Mouse (Mus musculus): Measurements from ENCODE around the gene Tbc1d1. TPM values are rescaled to one million over a fixed set of nuclear protein-coding genes. Genes with fewer than 3 reads are reported as not detected.

Tbc1d1 gene
- polyA plus RNA-seq, 1 experiment from 2014 or later = 32.3 TPM

DNA sequence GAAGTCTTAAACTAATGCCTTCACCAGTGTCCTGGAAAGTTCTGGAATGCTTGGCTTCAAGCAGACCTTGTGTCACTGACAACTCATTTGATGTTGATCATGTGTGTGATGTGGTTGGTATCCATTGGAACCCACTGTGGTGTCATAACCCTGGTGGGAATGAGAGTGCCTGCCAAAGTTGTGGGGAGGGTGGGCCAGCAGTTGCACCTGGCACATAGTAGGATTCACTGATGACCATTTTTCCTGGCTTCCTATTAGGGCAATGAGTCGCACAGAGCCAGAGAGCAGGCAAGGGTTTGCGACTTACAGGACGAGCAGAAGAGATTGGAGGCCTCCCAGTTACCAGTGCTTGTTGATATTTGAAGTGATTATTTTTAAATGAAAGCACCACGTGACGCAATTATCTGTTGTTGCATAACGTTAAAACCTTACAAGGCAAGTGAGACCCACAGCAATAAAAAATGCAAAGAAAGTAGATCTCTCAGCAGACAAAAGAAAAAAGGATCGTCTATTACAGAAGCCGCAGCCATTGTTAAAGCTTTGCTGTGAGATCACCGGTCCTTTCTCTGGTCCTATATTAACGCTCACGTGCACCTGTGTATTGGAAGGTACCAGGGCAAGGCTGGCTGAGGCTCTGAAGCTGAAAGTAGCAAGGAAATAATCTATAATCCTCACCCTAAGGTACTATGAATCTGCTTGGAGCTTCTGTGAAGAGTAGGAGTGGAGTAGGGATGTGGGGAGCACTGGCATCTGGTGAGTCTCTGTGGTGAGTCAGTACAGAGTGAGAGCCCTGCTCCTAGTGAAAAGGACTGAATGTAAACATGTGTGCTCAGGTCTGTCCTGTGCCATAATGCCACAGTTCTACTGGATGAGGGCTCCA is 209.3 kb downstream of the Tbc1d1 start:
- no peaks in the 10 kb centered on the region for H3K9me3 ChIP-seq (ENCODE audit: control insufficient read depth, low read length)
- no peaks in the 10 kb centered on the region for H3K36me3 ChIP-seq (ENCODE audit: control insufficient read depth, insufficient read depth, low read length)
- no peaks in the 10 kb centered on the region for H3K27me3 ChIP-seq (replicated peaks; ENCODE audit: control insufficient read depth, insufficient read depth, low read length)
- H3K4me1 ChIP-seq (ENCODE audit: control insufficient read depth, insufficient read depth, low read length) = peaks cover 35% of the 10 kb centered on the region
- H3K27ac ChIP-seq (ENCODE audit: low read length) = no peak overlapping the region
- H3K9ac ChIP-seq (ENCODE audit: low read depth, low read length) = no peak overlapping the region
- no peak overlapping the region for H3K4me3 ChIP-seq (ENCODE audit: low read length)
- 0 out of 2 replicates have a peak, but pooled peaks have one; percentile 11 for ATAC-seq
- no peak overlapping the region for H3K4me2 ChIP-seq (ENCODE audit: low read depth, low read length)
- 73% methylated on average over 11 of the region's 11 CpGs for WGBS

DNA sequence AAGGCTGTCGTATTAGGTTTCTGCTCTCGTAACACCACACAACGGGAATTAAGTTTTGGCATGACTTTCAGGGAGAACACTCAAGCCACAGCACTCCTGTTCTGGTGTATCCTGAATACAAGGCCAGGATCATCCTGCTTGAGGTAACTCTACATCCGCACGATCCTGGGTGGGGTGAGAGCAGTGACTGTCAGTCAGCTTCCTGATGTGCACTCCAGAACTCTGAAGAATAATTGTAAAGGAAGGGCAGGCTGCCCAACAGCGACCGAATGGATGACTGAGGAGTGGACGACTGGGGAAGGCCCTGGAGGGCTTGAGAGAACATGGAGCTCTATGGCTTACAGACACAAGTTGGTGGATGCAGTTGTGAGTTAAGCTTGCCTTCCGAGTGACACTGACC is 210.0 kb downstream of the Tbc1d1 start:
- H3K9ac ChIP-seq (ENCODE audit: low read depth, low read length) = no peak overlapping the region
- H3K9me3 ChIP-seq (ENCODE audit: control insufficient read depth, low read length) = no peaks in the 10 kb centered on the region
- 83% methylated on average over 9 of the region's 9 CpGs for WGBS
- no peak overlapping the region for H3K4me2 ChIP-seq (ENCODE audit: low read depth, low read length)
- H3K27me3 ChIP-seq (replicated peaks; ENCODE audit: control insufficient read depth, insufficient read depth, low read length) = no peaks in the 10 kb centered on the region
- ATAC-seq = no peak
- H3K4me1 ChIP-seq (ENCODE audit: control insufficient read depth, insufficient read depth, low read length) = peaks cover 35% of the 10 kb centered on the region
- no peaks in the 10 kb centered on the region for H3K36me3 ChIP-seq (ENCODE audit: control insufficient read depth, insufficient read depth, low read length)
- no peak overlapping the region for H3K4me3 ChIP-seq (ENCODE audit: low read length)
- H3K27ac ChIP-seq (ENCODE audit: low read length) = no peak overlapping the region

DNA sequence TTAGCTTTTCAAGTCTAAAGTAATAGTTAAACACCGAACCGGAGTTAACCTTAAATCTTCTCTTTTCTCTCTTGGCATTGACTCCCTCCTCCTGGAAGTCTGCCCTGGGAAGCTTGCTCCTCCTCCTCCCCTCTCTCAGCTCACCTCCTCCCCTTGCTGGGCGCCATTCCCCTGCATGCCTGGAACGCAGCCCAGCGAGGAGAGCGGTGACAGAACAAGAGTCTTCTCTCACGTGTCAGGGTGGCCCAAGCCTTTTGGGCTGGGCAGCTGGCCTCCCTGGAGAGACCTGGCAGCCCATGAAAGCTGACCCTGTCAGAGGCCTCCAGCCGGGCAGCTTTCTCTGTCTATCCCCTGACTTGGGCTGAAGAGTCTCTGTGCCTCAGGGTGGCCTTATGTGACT is 211.3 kb downstream of the Tbc1d1 start:
- no peaks in the 10 kb centered on the region for H3K36me3 ChIP-seq (ENCODE audit: control insufficient read depth, insufficient read depth, low read length)
- WGBS = 22% methylated on average over 8 of the region's 8 CpGs
- no peaks in the 10 kb centered on the region for H3K27me3 ChIP-seq (replicated peaks; ENCODE audit: control insufficient read depth, insufficient read depth, low read length)
- peaks cover 35% of the 10 kb centered on the region for H3K4me1 ChIP-seq (ENCODE audit: control insufficient read depth, insufficient read depth, low read length)
- no peak overlapping the region for H3K4me3 ChIP-seq (ENCODE audit: low read length)
- no peak overlapping the region for H3K4me2 ChIP-seq (ENCODE audit: low read depth, low read length)
- H3K9ac ChIP-seq (ENCODE audit: low read depth, low read length) = no peak overlapping the region
- ATAC-seq = peak; percentile 59
- H3K9me3 ChIP-seq (ENCODE audit: control insufficient read depth, low read length) = no peaks in the 10 kb centered on the region
- H3K27ac ChIP-seq (ENCODE audit: low read length) = peak overlapping the region; percentile 52; the same call in 1 of the 2 replicates

DNA sequence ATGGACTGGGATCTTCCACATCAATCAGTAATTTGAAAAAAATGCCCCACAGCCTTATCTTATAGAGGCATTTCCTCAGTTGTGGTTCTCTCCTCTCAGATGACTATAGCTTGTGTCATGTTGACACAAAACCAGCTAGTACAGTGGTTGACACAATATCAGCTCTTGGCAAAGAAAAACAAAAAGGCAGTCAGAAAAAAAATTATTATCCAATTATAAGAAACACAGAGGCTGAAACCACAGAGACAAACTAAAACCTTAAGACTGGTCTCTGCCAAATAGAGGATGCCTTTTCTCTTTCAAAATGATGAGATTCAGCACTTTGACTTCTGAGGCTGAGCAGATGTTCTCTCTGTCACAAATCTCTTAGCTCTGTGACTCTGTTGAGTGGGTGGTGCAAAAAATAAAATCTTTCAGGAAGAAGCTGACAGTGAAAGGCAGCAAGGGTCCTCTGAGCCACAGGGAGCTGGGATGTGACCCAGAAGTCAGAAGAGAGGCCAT is 215.3 kb downstream of the Tbc1d1 start:
- H3K27ac ChIP-seq (ENCODE audit: low read length) = peak overlapping the region; percentile 23; the same call in 1 of the 2 replicates
- H3K4me3 ChIP-seq (ENCODE audit: low read length) = no peak overlapping the region
- H3K4me2 ChIP-seq (ENCODE audit: low read depth, low read length) = no peak overlapping the region
- ATAC-seq = no peak
- peaks cover 17% of the 10 kb centered on the region for H3K4me1 ChIP-seq (ENCODE audit: control insufficient read depth, insufficient read depth, low read length)
- H3K9ac ChIP-seq (ENCODE audit: low read depth, low read length) = no peak overlapping the region
- no peaks in the 10 kb centered on the region for H3K36me3 ChIP-seq (ENCODE audit: control insufficient read depth, insufficient read depth, low read length)
- H3K27me3 ChIP-seq (replicated peaks; ENCODE audit: control insufficient read depth, insufficient read depth, low read length) = no peaks in the 10 kb centered on the region
- no peaks in the 10 kb centered on the region for H3K9me3 ChIP-seq (ENCODE audit: control insufficient read depth, low read length)

DNA sequence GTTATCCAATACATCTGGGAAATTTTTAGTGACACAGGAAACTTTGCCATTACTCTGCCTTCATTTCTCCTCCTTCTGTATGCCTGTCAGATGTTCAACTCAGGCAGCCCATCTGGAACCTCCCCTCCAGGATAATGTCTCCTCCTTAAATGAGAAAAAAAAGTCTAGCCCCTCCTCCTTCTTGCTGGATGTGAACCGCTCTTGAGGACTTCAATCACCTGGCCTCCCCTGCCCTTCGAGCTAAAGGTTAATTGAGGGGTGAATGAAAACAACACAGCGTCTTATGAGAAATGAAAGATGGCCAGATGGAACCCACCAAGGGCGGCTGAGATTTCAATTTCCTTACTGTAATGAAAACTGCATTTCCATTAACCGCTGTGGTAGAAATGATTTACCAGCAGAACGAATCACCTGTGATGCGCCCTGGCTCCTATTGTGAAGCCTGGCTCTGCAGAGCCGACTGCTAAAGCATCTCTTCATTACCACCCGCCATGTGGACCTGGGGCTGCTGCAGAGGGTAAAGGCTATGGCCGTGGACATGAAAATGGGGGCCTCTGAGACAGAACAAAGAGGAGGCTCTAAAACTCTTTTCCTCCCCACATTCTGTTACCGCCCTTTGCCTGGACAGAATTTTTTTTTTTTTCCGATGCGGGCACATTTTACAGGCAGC is 216.3 kb downstream of the Tbc1d1 start:
- Histone ChIP-seq H3K4me1 (ENCODE audit: control insufficient read depth, insufficient read depth, low read length) (peaks cover 11% of the 10 kb centered on the region), H3K9ac (ENCODE audit: low read depth, low read length) (no peak overlapping the region), H3K4me3 (ENCODE audit: low read length) (no peak overlapping the region), H3K9me3 (ENCODE audit: control insufficient read depth, low read length) (no peaks in the 10 kb centered on the region), H3K27ac (ENCODE audit: low read length) (0 out of 2 replicates have a peak overlapping the region, but pooled peaks have one; percentile 23), H3K4me2 (ENCODE audit: low read depth, low read length) (no peak overlapping the region), H3K36me3 (ENCODE audit: control insufficient read depth, insufficient read depth, low read length) (no peaks in the 10 kb centered on the region), H3K27me3 (replicated peaks; ENCODE audit: control insufficient read depth, insufficient read depth, low read length) (no peaks in the 10 kb centered on the region)
- ATAC-seq = no peak
- WGBS = 84% methylated on average over 13 of the region's 13 CpGs

DNA sequence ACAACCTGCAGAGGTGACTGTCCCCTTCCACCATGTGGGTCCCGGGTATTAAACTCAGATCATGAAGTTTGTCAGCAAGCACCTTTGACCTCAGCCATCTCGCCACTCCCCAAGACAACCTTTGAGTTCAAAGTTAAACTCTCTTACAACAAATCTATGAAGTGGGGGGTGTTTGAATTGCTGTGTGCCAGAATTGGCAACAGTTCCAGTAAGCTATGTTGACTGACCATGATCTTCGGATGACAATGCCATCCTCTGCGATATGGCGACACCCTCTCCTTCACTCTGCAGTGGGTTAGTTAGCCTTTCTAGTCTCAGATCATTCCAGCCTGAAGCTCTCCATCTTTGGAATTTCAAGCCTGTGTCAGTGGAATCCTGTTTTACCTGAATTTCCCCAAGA is 217.6 kb downstream of the Tbc1d1 start:
- Histone ChIP-seq H3K4me2 (ENCODE audit: low read depth, low read length) (no peak overlapping the region), H3K27me3 (replicated peaks; ENCODE audit: control insufficient read depth, insufficient read depth, low read length) (no peaks in the 10 kb centered on the region), H3K9ac (ENCODE audit: low read depth, low read length) (no peak overlapping the region), H3K4me1 (ENCODE audit: control insufficient read depth, insufficient read depth, low read length) (peaks cover 7% of the 10 kb centered on the region), H3K27ac (ENCODE audit: low read length) (no peak overlapping the region), H3K4me3 (ENCODE audit: low read length) (no peak overlapping the region), H3K9me3 (ENCODE audit: control insufficient read depth, low read length) (no peaks in the 10 kb centered on the region), H3K36me3 (ENCODE audit: control insufficient read depth, insufficient read depth, low read length) (no peaks in the 10 kb centered on the region)
- peak; percentile 47 for ATAC-seq
- 82% methylated on average over 5 of the region's 5 CpGs for WGBS

DNA sequence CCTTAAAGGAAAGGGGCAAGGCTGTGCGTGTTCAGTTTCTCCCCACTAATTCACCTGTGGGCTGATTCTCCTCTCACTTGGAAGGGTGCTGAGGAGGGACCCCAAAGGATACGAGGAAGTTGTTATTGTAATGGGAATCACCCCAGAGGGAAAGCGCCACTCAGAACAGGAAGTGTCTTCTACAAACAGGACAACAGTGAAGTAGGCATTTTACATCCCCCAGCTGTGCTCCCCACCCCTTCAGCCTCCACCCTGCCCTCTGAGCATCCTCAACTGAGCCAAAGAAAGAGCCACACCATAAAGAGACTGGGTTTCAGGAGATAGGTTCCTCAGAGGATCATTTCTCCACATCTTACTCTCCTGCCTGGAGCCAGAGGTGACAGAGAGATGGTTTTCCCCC is 219.7 kb downstream of the Tbc1d1 start:
- no peaks in the 10 kb centered on the region for H3K36me3 ChIP-seq (ENCODE audit: control insufficient read depth, insufficient read depth, low read length)
- 54% methylated on average over 3 of the region's 3 CpGs for WGBS
- H3K4me3 ChIP-seq (ENCODE audit: low read length) = no peak overlapping the region
- H3K27ac ChIP-seq (ENCODE audit: low read length) = 0 out of 2 replicates have a peak overlapping the region, but pooled peaks have one; percentile 19
- H3K4me1 ChIP-seq (ENCODE audit: control insufficient read depth, insufficient read depth, low read length) = peaks cover 18% of the 10 kb centered on the region
- no peak overlapping the region for H3K4me2 ChIP-seq (ENCODE audit: low read depth, low read length)
- no peaks in the 10 kb centered on the region for H3K9me3 ChIP-seq (ENCODE audit: control insufficient read depth, low read length)
- no peaks in the 10 kb centered on the region for H3K27me3 ChIP-seq (replicated peaks; ENCODE audit: control insufficient read depth, insufficient read depth, low read length)
- 0 out of 2 replicates have a peak overlapping the region, but pooled peaks have one; percentile 7 for H3K9ac ChIP-seq (ENCODE audit: low read depth, low read length)
- no peak for ATAC-seq

DNA sequence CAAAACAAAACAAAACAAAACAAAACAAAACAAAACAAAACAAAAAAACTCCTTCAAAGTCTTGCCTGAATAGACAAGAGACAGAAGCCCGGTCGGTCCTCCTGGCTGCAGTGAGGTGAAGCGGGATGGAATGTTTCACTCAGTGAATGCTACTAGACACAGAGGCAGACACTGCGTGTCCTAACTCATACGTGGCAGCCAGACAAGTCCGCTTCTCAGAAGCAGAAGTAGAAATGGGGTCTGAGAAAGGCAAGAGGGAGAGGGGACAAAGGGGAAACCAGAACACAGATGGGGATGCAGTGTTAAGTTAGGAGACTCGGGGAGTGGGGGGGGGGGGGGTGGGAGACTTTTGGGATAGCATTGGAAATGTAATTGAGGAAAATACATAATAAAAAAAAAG is 220.4 kb downstream of the Tbc1d1 start:
- Histone ChIP-seq H3K36me3 (ENCODE audit: control insufficient read depth, insufficient read depth, low read length) (no peaks in the 10 kb centered on the region), H3K4me1 (ENCODE audit: control insufficient read depth, insufficient read depth, low read length) (peaks cover 22% of the 10 kb centered on the region), H3K9ac (ENCODE audit: low read depth, low read length) (no peak overlapping the region), H3K4me2 (ENCODE audit: low read depth, low read length) (no peak overlapping the region), H3K4me3 (ENCODE audit: low read length) (no peak overlapping the region), H3K27me3 (replicated peaks; ENCODE audit: control insufficient read depth, insufficient read depth, low read length) (no peaks in the 10 kb centered on the region), H3K9me3 (ENCODE audit: control insufficient read depth, low read length) (no peaks in the 10 kb centered on the region), H3K27ac (ENCODE audit: low read length) (no peak overlapping the region)
- ATAC-seq = no peak
- 68% methylated on average over 7 of the region's 7 CpGs for WGBS

DNA sequence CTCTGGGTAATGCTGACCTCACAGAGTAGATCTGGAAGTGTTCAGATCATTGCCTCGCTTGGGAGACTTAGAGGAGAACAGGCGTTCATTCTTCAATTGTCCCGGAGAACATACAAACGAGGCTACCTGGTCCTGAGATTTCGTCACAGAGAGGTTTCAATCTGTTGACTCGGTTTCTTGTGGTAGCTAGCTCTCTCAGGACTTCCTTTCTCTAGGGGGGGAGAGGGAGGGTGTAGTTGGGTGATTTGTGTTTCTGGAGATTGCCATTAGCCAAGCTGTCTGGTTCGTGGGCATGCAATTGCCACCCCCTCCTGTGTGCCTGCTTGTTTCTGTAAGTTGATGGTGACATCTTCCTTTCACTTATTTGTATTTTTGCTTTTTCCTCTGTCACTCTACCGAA is 221.6 kb downstream of the Tbc1d1 start:
- Histone ChIP-seq H3K9ac (ENCODE audit: low read depth, low read length) (no peak overlapping the region), H3K36me3 (ENCODE audit: control insufficient read depth, insufficient read depth, low read length) (no peaks in the 10 kb centered on the region), H3K9me3 (ENCODE audit: control insufficient read depth, low read length) (no peaks in the 10 kb centered on the region), H3K27ac (ENCODE audit: low read length) (no peak overlapping the region), H3K4me1 (ENCODE audit: control insufficient read depth, insufficient read depth, low read length) (peaks cover 30% of the 10 kb centered on the region), H3K27me3 (replicated peaks; ENCODE audit: control insufficient read depth, insufficient read depth, low read length) (no peaks in the 10 kb centered on the region), H3K4me2 (ENCODE audit: low read depth, low read length) (no peak overlapping the region), H3K4me3 (ENCODE audit: low read length) (no peak overlapping the region)
- no peak for ATAC-seq
- WGBS = 82% methylated on average over 8 of the region's 8 CpGs

All from intestine, embryonic 16.5 days (tissue).